Mouse (Mus musculus) myocyte (in vitro differentiated cells): ENCODE results near the gene Olfr790. TPM values are rescaled to one million over a fixed set of nuclear protein-coding genes. Genes with fewer than 3 reads are reported as not detected.

ENCODE experiments used
- H3K27me3 ChIP-seq: one replicate; pipeline ENCODE4 v1.6.1; 2011; ENCODE audit not compliant: control insufficient read depth, insufficient read depth, insufficient read length
- H3K36me3 ChIP-seq: one replicate; pipeline ENCODE4 v1.6.1; 2011; ENCODE audit not compliant: control insufficient read depth, insufficient read depth
- H3K4me2 ChIP-seq: one replicate; pipeline ENCODE4 v1.6.1; 2011; ENCODE audit warnings: low read depth, control low read depth
- H3K4me3 ChIP-seq: one replicate; pipeline ENCODE4 v1.5.1; 2011; ENCODE audit warnings: mild to moderate bottlenecking, control low read depth, moderate library complexity
- H3K79me2 ChIP-seq: one replicate; pipeline ENCODE4 v1.6.1; 2011; ENCODE audit not compliant: control insufficient read depth, insufficient read depth
- H3ac ChIP-seq: one replicate; pipeline ENCODE4 v1.6.1; 2011; ENCODE audit not compliant: control insufficient read depth, insufficient read length
- CEBPB ChIP-seq: IDR thresholded peaks from 2 replicates; pipeline ENCODE4 v1.6.1; 2011; ENCODE audit warnings: mild to moderate bottlenecking, moderate library complexity; ENCODE audit not compliant: poor library complexity, insufficient read depth, severe bottlenecking
- E2F4 ChIP-seq: IDR thresholded peaks from one replicate; pipeline ENCODE4 v1.6.1; 2011; ENCODE audit warnings: mild to moderate bottlenecking, control low read depth, moderate library complexity; ENCODE audit not compliant: insufficient read depth
- MAX ChIP-seq: IDR thresholded peaks from one replicate; pipeline ENCODE4 v1.6.1; 2011; ENCODE audit warnings: low read depth, mild to moderate bottlenecking, control low read depth
- MYOD1 ChIP-seq, 3 experiments: IDR thresholded peaks; one replicate each; pipeline ENCODE4 v1.6.1; 2011; ENCODE audit warnings: control low read depth in 2 of 3, low read depth in 2 of 3, mild to moderate bottlenecking in 2 of 3, moderate library complexity in 1 of 3; ENCODE audit not compliant: insufficient read length in 2 of 3, control insufficient read depth in 1 of 3
- MYOG ChIP-seq, 3 experiments: IDR thresholded peaks; one replicate each; pipeline ENCODE4 v1.6.1; 2011; ENCODE audit warnings: control low read depth in 2 of 3, low read depth in 2 of 3, mild to moderate bottlenecking in 2 of 3; ENCODE audit not compliant: insufficient read length in 2 of 3, control insufficient read depth in 1 of 3, insufficient read depth in 1 of 3
- POLR2A ChIP-seq: IDR thresholded peaks from one replicate; pipeline ENCODE4 v1.6.1; 2011; ENCODE audit warnings: low read depth, mild to moderate bottlenecking, control low read depth, moderate library complexity; ENCODE audit not compliant: insufficient read length
- POLR2AphosphoS2 ChIP-seq: IDR thresholded peaks from one replicate; pipeline ENCODE4 v1.6.1; 2011; ENCODE audit warnings: low read depth, control low read depth; ENCODE audit not compliant: insufficient read length
- REST ChIP-seq: IDR thresholded peaks from one replicate; pipeline ENCODE4 v1.6.1; 2011; ENCODE audit warnings: mild to moderate bottlenecking, control low read depth, moderate library complexity; ENCODE audit not compliant: insufficient read depth, insufficient read length
- SRF ChIP-seq: IDR thresholded peaks from one replicate; pipeline ENCODE4 v1.6.1; 2011; ENCODE audit warnings: low read depth; ENCODE audit not compliant: control insufficient read depth, insufficient read length
- TCF12 ChIP-seq: IDR thresholded peaks from one replicate; pipeline ENCODE4 v1.6.1; 2011; ENCODE audit warnings: mild to moderate bottlenecking, control low read depth; ENCODE audit not compliant: poor library complexity, insufficient read depth, severe bottlenecking
- TCF3 ChIP-seq: IDR thresholded peaks from one replicate; pipeline ENCODE4 v1.6.1; 2011; ENCODE audit warnings: low read depth, control low read depth; ENCODE audit not compliant: insufficient read length
- USF1 ChIP-seq: IDR thresholded peaks from one replicate; pipeline ENCODE4 v1.6.1; 2011; ENCODE audit warnings: low read depth, mild to moderate bottlenecking, control low read depth, moderate library complexity
- polyA plus RNA-seq: library from polyadenylated mRNA; unstranded; fragments of >200 nt; fragmentation: generic; extraction: Trizol; gene quantifications from one replicate; pipeline ENCODE4 v1.2.1, GENCODE M21; 2012; ENCODE audit warnings: missing spikeins

Olfr790 gene
- not detected for polyA plus RNA-seq

GRCm38 (mm10) chr10:129498192-129498591 lies at the start of gene Olfr790:
Olfr790 (plus strand) TSS chr10:129498492.
- no peak within 1 kb of the TSS for H3K4me2 ChIP-seq
- H3K36me3 ChIP-seq: no peaks in the 10 kb centered on the region
- H3ac ChIP-seq: no peak within 1 kb of the TSS
- H3K27me3 ChIP-seq: no peaks in the 10 kb centered on the region
- TF ChIP-seq REST (no peak), USF1 (no peak), SRF (no peak), POLR2A (no peak), MAX (no peak), E2F4 (no peak), MYOG (IDR thresholded peaks at IDR 0.05; ENCODE audit: control insufficient read depth in 1 of 3, insufficient read depth in 1 of 3, insufficient read length in 2 of 3, low read depth in 2 of 3) (no peak)
- H3K4me3 ChIP-seq: no peak within 1 kb of the TSS
- H3K79me2 ChIP-seq: no peaks in the 10 kb centered on the region

GRCm38 (mm10) chr10:129461562-129461961 lies 36.7 kb upstream of the Olfr790 start, which contains the start of gene Olfr787:
Olfr787 (plus strand) TSS chr10:129461862.
- Histone ChIP-seq H3K27me3 (no peaks in the 10 kb centered on the region), H3K36me3 (no peaks in the 10 kb centered on the region), H3K4me2 (no peak within 1 kb of the TSS), H3K4me3 (no peak within 1 kb of the TSS), H3K79me2 (no peaks in the 10 kb centered on the region), H3ac (no peak within 1 kb of the TSS)
- no peak for TF ChIP-seq MYOD1 (IDR thresholded peaks at IDR 0.05; ENCODE audit: control insufficient read depth in 1 of 3, insufficient read length in 2 of 3, low read depth in 2 of 3)
- no peak for TF ChIP-seq SRF
- TF ChIP-seq POLR2A: no peak
- TF ChIP-seq MYOG (IDR thresholded peaks at IDR 0.05; ENCODE audit: control insufficient read depth in 1 of 3, insufficient read depth in 1 of 3, insufficient read length in 2 of 3, low read depth in 2 of 3): no peak
- no peak for TF ChIP-seq TCF3
- TF ChIP-seq POLR2AphosphoS2: no peak
- TF ChIP-seq USF1: no peak
- no peak for TF ChIP-seq REST
- no peak for TF ChIP-seq TCF12

GRCm38 (mm10) chr10:129470698-129471097 lies 27.6 kb upstream of the Olfr790 start, which contains the start of gene Olfr788:
Olfr788 (plus strand) TSS chr10:129470998.
- no peak for TF ChIP-seq TCF12
- no peak for TF ChIP-seq MAX
- TF ChIP-seq CEBPB: no peak
- no peak for TF ChIP-seq MYOD1 (IDR thresholded peaks at IDR 0.05; ENCODE audit: control insufficient read depth in 1 of 3, insufficient read length in 2 of 3, low read depth in 2 of 3)
- TF ChIP-seq SRF: no peak
- no peak for TF ChIP-seq TCF3
- TF ChIP-seq REST: no peak
- TF ChIP-seq USF1: no peak
- TF ChIP-seq POLR2AphosphoS2: no peak
- TF ChIP-seq E2F4: no peak
- TF ChIP-seq POLR2A: no peak
- Histone ChIP-seq H3K27me3 (no peaks in the 10 kb centered on the region), H3K4me2 (no peak within 1 kb of the TSS), H3ac (no peak within 1 kb of the TSS), H3K79me2 (no peaks in the 10 kb centered on the region), H3K36me3 (no peaks in the 10 kb centered on the region), H3K4me3 (no peak within 1 kb of the TSS)

GRCm38 (mm10) chr10:129473256-129473655 lies 25.0 kb upstream of the Olfr790 start:
- H3ac ChIP-seq: no peak overlapping the region
- H3K4me2 ChIP-seq: no peak overlapping the region
- H3K36me3 ChIP-seq: no peaks in the 10 kb centered on the region
- no peak overlapping the region for H3K4me3 ChIP-seq
- no peak for TF ChIP-seq TCF12
- TF ChIP-seq MYOD1 (IDR thresholded peaks at IDR 0.05; ENCODE audit: control insufficient read depth in 1 of 3, insufficient read length in 2 of 3, low read depth in 2 of 3): no peak
- TF ChIP-seq TCF3: no peak
- TF ChIP-seq E2F4: no peak
- TF ChIP-seq CEBPB: no peak
- TF ChIP-seq MAX: no peak
- TF ChIP-seq REST: no peak
- TF ChIP-seq MYOG (IDR thresholded peaks at IDR 0.05; ENCODE audit: control insufficient read depth in 1 of 3, insufficient read depth in 1 of 3, insufficient read length in 2 of 3, low read depth in 2 of 3): no peak
- no peak for TF ChIP-seq USF1
- TF ChIP-seq POLR2AphosphoS2: no peak
- no peak for TF ChIP-seq POLR2A
- TF ChIP-seq SRF: no peak
- H3K27me3 ChIP-seq: no peaks in the 10 kb centered on the region
- no peaks in the 10 kb centered on the region for H3K79me2 ChIP-seq

GRCm38 (mm10) chr10:129473723-129474122 lies 24.6 kb upstream of the Olfr790 start:
- no peaks in the 10 kb centered on the region for H3K79me2 ChIP-seq
- no peak overlapping the region for H3ac ChIP-seq
- TF ChIP-seq MYOG (IDR thresholded peaks at IDR 0.05; ENCODE audit: control insufficient read depth in 1 of 3, insufficient read depth in 1 of 3, insufficient read length in 2 of 3, low read depth in 2 of 3) (no peak), POLR2A (no peak), TCF3 (no peak), TCF12 (no peak), CEBPB (no peak), E2F4 (no peak), POLR2AphosphoS2 (no peak), REST (no peak), MYOD1 (IDR thresholded peaks at IDR 0.05; ENCODE audit: control insufficient read depth in 1 of 3, insufficient read length in 2 of 3, low read depth in 2 of 3) (no peak), MAX (no peak), SRF (no peak), USF1 (no peak)
- H3K4me3 ChIP-seq: no peak overlapping the region
- H3K4me2 ChIP-seq: no peak overlapping the region
- no peaks in the 10 kb centered on the region for H3K36me3 ChIP-seq
- no peaks in the 10 kb centered on the region for H3K27me3 ChIP-seq
